Mouse (Mus musculus): ENCODE data around the gene Olfr904. TPM values are rescaled to one million over a fixed set of nuclear protein-coding genes. Genes with fewer than 3 reads are reported as not detected.

Gene Olfr904
- not detected for polyA plus RNA-seq (2014; fragmentation: Illumina TruSeq; extraction: RNeasy Lipid Tissue Mini Kit (QIAGEN cat#74804); ENCODE audit: insufficient read depth, low read depth, low replicate concordance)

DNA sequence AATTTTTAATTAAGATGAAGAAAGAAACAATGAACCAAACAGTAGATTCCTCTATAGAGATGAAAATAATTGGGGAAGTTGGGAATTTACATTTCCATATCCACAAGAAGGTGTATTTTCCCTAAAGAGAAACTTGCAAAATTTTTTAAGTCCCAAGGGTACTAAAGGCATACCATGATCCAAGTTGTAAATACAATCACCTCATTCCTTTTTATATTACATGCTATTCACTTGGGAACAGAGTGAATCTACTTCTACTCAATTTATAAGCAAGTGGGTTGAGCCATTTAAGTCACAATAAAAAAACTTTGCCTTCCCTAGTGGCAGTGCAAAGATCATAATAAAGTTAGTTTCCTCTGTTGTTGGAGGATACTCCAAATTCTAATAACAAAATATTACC is at the start of gene Olfr904:
Olfr904 (plus strand) TSS at position 301 of the 400 bp plus-strand sequence.

DNA sequence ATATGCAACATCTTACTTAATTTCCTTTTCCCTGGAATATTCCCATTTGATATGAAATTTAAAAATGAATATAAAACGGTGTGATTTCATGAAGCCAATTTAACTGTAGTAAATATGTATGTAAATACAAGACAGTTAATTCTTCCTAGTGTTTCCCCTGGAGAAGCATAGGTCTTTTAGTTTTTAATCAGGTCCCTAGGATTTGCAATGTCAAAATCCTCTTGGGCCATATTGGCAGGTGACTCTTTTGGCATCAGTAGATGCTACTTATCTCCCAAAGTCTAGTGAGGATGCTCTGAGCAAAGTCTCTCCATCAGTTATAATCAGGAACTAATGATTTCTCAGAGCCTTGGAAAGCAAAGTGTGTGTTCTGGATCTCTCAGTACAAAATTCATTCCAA is 33.8 kb upstream of the Olfr904 start, which contains the start of gene Olfr901:
Olfr901 (plus strand) TSS at position 301 of the 400 bp plus-strand sequence.

DNA sequence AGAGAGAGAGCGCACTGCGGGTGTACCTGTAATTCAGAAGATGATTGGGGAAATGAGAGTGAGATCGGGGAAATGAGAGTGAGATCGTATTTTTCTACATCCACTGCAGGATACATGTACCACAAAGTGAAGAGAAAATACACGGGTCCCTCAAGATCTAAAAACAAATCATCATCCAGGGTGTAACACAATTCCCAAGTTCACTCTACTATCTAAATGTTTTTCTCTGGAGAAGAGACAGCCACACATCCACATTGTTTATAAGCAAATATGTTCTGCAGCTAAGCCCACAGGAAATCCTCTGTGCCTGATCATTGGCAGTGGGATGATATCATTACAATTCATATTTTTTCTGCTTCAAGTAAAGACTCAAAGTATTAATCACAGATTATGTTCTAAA is 15.6 kb upstream of the Olfr904 start, which contains the start of gene Olfr902:
Olfr902 (plus strand) TSS at position 301 of the 400 bp plus-strand sequence.

DNA sequence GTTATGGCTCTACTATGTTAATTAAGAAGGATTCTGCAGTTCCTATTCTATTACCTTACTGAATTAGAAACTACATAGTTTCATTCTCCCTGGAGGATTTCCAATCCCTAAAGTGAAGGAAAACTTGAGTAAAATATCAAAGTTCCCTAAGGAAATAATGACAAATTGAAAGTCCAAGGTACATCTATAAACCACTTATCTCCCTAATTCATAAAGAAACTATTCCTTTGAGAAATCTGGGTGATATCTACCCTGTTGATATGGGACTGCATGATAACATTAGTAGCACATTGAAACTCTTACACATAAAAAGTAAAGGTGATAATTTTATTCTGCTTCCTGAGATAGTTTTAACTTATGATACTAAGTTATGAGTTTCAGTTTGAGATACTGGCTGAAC is 7.9 kb downstream of the Olfr904 start, which contains the start of gene Olfr905:
Olfr905 (plus strand) TSS at position 301 of the 400 bp plus-strand sequence.

DNA sequence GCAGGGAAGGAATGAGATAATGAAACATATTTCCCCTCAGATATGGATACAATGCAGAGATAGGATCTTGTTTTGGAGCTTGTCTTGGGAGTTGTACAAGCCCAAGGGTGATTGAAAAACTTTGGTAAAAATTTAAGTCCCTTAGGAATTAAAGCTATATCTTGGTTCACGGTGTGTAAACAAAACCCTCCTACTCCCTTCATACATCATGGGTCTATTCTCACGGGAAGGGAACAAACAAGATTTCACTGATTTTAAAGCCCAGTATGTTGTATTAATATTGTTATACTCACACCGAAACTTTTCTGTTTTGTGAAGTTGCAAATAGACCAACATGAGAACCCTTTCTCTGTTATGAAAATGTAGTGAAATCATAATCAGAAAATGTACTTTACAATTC is 23.8 kb downstream of the Olfr904 start, which contains the start of gene Olfr906:
Olfr906 (plus strand) TSS at position 301 of the 400 bp plus-strand sequence.

DNA sequence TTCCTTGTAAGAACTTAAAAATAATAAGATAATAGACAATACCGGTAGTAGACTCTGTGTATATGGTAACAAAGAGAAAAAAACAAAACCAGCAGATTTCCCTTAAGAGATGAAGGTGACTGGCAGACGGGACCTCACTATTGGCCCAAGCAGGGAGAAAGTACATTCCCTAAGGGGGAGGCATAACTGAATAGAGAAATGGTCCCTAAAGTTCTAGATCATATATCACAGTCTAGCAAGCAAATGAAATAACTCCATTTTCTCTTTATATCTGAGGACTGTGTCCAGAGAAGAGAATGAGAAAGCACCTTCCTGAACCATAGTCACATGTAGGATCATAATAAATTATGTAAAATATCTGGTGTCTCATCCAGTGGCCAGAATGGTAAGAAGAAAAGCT is 32.6 kb downstream of the Olfr904 start, which contains the start of gene Olfr907:
Olfr907 (plus strand) TSS at position 301 of the 400 bp plus-strand sequence.

Other genes with a start within 250 kb of the Olfr904 start
- gene Olfr894, start 245.1 kb upstream of the Olfr904 start, polyA plus RNA-seq (2014; fragmentation: Illumina TruSeq; extraction: RNeasy Lipid Tissue Mini Kit (QIAGEN cat#74804); ENCODE audit: insufficient read depth, low read depth, low replicate concordance): not detected
- not detected for gene Olfr143, start 210.4 kb upstream of the Olfr904 start, polyA plus RNA-seq (2014; fragmentation: Illumina TruSeq; extraction: RNeasy Lipid Tissue Mini Kit (QIAGEN cat#74804); ENCODE audit: insufficient read depth, low read depth, low replicate concordance)
- not detected for gene Olfr895, start 195.3 kb upstream of the Olfr904 start, polyA plus RNA-seq (2014; fragmentation: Illumina TruSeq; extraction: RNeasy Lipid Tissue Mini Kit (QIAGEN cat#74804); ENCODE audit: insufficient read depth, low read depth, low replicate concordance)
- gene Olfr896-ps1, start 172.0 kb upstream of the Olfr904 start, polyA plus RNA-seq (2014; fragmentation: Illumina TruSeq; extraction: RNeasy Lipid Tissue Mini Kit (QIAGEN cat#74804); ENCODE audit: insufficient read depth, low read depth, low replicate concordance): not detected
- gene Olfr25, start 134.1 kb upstream of the Olfr904 start, polyA plus RNA-seq (2014; fragmentation: Illumina TruSeq; extraction: RNeasy Lipid Tissue Mini Kit (QIAGEN cat#74804); ENCODE audit: insufficient read depth, low read depth, low replicate concordance): not detected
- not detected for gene Olfr898, start 114.7 kb upstream of the Olfr904 start, polyA plus RNA-seq (2014; fragmentation: Illumina TruSeq; extraction: RNeasy Lipid Tissue Mini Kit (QIAGEN cat#74804); ENCODE audit: insufficient read depth, low read depth, low replicate concordance)
- not detected for gene Olfr250, start 96.2 kb upstream of the Olfr904 start, polyA plus RNA-seq (2014; fragmentation: Illumina TruSeq; extraction: RNeasy Lipid Tissue Mini Kit (QIAGEN cat#74804); ENCODE audit: insufficient read depth, low read depth, low replicate concordance)
- not detected for gene Olfr251, start 86.1 kb upstream of the Olfr904 start, polyA plus RNA-seq (2014; fragmentation: Illumina TruSeq; extraction: RNeasy Lipid Tissue Mini Kit (QIAGEN cat#74804); ENCODE audit: insufficient read depth, low read depth, low replicate concordance)
- gene Olfr147, start 61.4 kb upstream of the Olfr904 start, polyA plus RNA-seq (2014; fragmentation: Illumina TruSeq; extraction: RNeasy Lipid Tissue Mini Kit (QIAGEN cat#74804); ENCODE audit: insufficient read depth, low read depth, low replicate concordance): not detected
- gene Olfr901, start 33.7 kb upstream of the Olfr904 start, polyA plus RNA-seq (2014; fragmentation: Illumina TruSeq; extraction: RNeasy Lipid Tissue Mini Kit (QIAGEN cat#74804); ENCODE audit: insufficient read depth, low read depth, low replicate concordance): not detected
- gene Olfr902, start 15.5 kb upstream of the Olfr904 start, polyA plus RNA-seq (2014; fragmentation: Illumina TruSeq; extraction: RNeasy Lipid Tissue Mini Kit (QIAGEN cat#74804); ENCODE audit: insufficient read depth, low read depth, low replicate concordance): not detected
- not detected for gene Olfr905, start 8.0 kb downstream of the Olfr904 start, polyA plus RNA-seq (2014; fragmentation: Illumina TruSeq; extraction: RNeasy Lipid Tissue Mini Kit (QIAGEN cat#74804); ENCODE audit: insufficient read depth, low read depth, low replicate concordance)
- gene Olfr906, start 23.9 kb downstream of the Olfr904 start, polyA plus RNA-seq (2014; fragmentation: Illumina TruSeq; extraction: RNeasy Lipid Tissue Mini Kit (QIAGEN cat#74804); ENCODE audit: insufficient read depth, low read depth, low replicate concordance): not detected
- not detected for gene Olfr907, start 32.7 kb downstream of the Olfr904 start, polyA plus RNA-seq (2014; fragmentation: Illumina TruSeq; extraction: RNeasy Lipid Tissue Mini Kit (QIAGEN cat#74804); ENCODE audit: insufficient read depth, low read depth, low replicate concordance)
- not detected for gene Olfr911-ps1, start 58.4 kb downstream of the Olfr904 start, polyA plus RNA-seq (2014; fragmentation: Illumina TruSeq; extraction: RNeasy Lipid Tissue Mini Kit (QIAGEN cat#74804); ENCODE audit: insufficient read depth, low read depth, low replicate concordance)
- gene Olfr910, start 74.7 kb downstream of the Olfr904 start, polyA plus RNA-seq (2014; fragmentation: Illumina TruSeq; extraction: RNeasy Lipid Tissue Mini Kit (QIAGEN cat#74804); ENCODE audit: insufficient read depth, low read depth, low replicate concordance): not detected
- gene Olfr912, start 117.0 kb downstream of the Olfr904 start, polyA plus RNA-seq (2014; fragmentation: Illumina TruSeq; extraction: RNeasy Lipid Tissue Mini Kit (QIAGEN cat#74804); ENCODE audit: insufficient read depth, low read depth, low replicate concordance): not detected
- gene Olfr913, start 129.6 kb downstream of the Olfr904 start, polyA plus RNA-seq (2014; fragmentation: Illumina TruSeq; extraction: RNeasy Lipid Tissue Mini Kit (QIAGEN cat#74804); ENCODE audit: insufficient read depth, low read depth, low replicate concordance): not detected
- gene Olfr914, start 142.0 kb downstream of the Olfr904 start, polyA plus RNA-seq (2014; fragmentation: Illumina TruSeq; extraction: RNeasy Lipid Tissue Mini Kit (QIAGEN cat#74804); ENCODE audit: insufficient read depth, low read depth, low replicate concordance): not detected
- not detected for gene Olfr916, start 196.7 kb downstream of the Olfr904 start, polyA plus RNA-seq (2014; fragmentation: Illumina TruSeq; extraction: RNeasy Lipid Tissue Mini Kit (QIAGEN cat#74804); ENCODE audit: insufficient read depth, low read depth, low replicate concordance)
- gene Olfr917, start 202.7 kb downstream of the Olfr904 start, polyA plus RNA-seq (2014; fragmentation: Illumina TruSeq; extraction: RNeasy Lipid Tissue Mini Kit (QIAGEN cat#74804); ENCODE audit: insufficient read depth, low read depth, low replicate concordance): not detected
- gene Olfr918, start 211.5 kb downstream of the Olfr904 start, polyA plus RNA-seq (2014; fragmentation: Illumina TruSeq; extraction: RNeasy Lipid Tissue Mini Kit (QIAGEN cat#74804); ENCODE audit: insufficient read depth, low read depth, low replicate concordance): not detected
- gene Olfr919, start 240.5 kb downstream of the Olfr904 start, polyA plus RNA-seq (2014; fragmentation: Illumina TruSeq; extraction: RNeasy Lipid Tissue Mini Kit (QIAGEN cat#74804); ENCODE audit: insufficient read depth, low read depth, low replicate concordance): not detected

Measured in lung, adult 10 weeks (tissue).